Mouse (Mus musculus): ENCODE results near the gene Igsf9. TPM values are rescaled to one million over a fixed set of nuclear protein-coding genes. Genes with fewer than 3 reads are reported as not detected.

The Igsf9 gene
- polyA plus RNA-seq, 1 experiment from 2014 or later, result 1.1 TPM

DNA sequence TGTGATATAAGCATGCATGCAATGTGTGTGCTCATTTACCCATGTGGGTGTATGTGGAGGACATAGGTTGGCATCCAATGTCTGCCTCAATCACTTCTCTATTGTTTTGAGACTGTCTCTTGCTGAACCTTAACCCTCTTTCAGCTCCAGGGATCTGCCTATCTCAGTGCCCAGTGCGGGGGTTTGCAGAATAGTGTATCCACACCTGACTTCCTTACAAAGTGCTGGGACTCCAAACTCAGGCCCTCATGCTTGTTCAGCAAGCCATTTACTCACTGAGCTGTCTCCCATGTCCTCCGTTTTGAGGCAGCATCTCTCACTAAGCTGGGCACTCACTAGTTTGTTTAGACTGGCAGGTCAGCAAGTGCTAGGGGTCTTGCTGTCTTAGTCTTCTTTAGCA lies 43.0 kb upstream of the Igsf9 start:
- ATAC-seq, result no peak
- H3K4me1 ChIP-seq (ENCODE audit: insufficient read depth, low read depth, low read length), result no peaks in the 10 kb centered on the region
- no peak for DNase-seq (ENCODE audit: low spot score)
- no peak for TF ChIP-seq EP300 (IDR thresholded peaks at IDR 0.05)
- no peak for TF ChIP-seq CTCF (IDR thresholded peaks at IDR 0.05)
- H3K9me3 ChIP-seq (ENCODE audit: low read length), result no peaks in the 10 kb centered on the region
- H3K27ac ChIP-seq (ENCODE audit: low read length), result no peak overlapping the region
- no peaks in the 10 kb centered on the region for H3K27me3 ChIP-seq (replicated peaks; ENCODE audit: insufficient read depth, low read length)
- H3K4me2 ChIP-seq (replicated peaks; ENCODE audit: low read depth, low read length), result no peak overlapping the region
- H3K36me3 ChIP-seq (ENCODE audit: insufficient read depth, low read length), result no peaks in the 10 kb centered on the region
- H3K4me3 ChIP-seq (ENCODE audit: low read depth, low read length), result no peak overlapping the region
- H3K9ac ChIP-seq (replicated peaks; ENCODE audit: low read depth), result no peak overlapping the region
- WGBS, result 75% methylated on average over 2 of the region's 2 CpGs

GRCm38 (mm10) chr1:172440521-172440920 lies 41.1 kb upstream of the Igsf9 start:
- Histone ChIP-seq H3K27ac (ENCODE audit: low read length) (no peak overlapping the region), H3K9me3 (ENCODE audit: low read length) (no peaks in the 10 kb centered on the region), H3K9ac (replicated peaks; ENCODE audit: low read depth) (no peak overlapping the region), H3K4me2 (replicated peaks; ENCODE audit: low read depth, low read length) (no peak overlapping the region), H3K27me3 (replicated peaks; ENCODE audit: insufficient read depth, low read length) (no peaks in the 10 kb centered on the region), H3K4me1 (ENCODE audit: insufficient read depth, low read depth, low read length) (no peaks in the 10 kb centered on the region), H3K36me3 (ENCODE audit: insufficient read depth, low read length) (no peaks in the 10 kb centered on the region), H3K4me3 (ENCODE audit: low read depth, low read length) (no peak overlapping the region)
- no peak for ATAC-seq
- TF ChIP-seq CTCF (IDR thresholded peaks at IDR 0.05), result no peak
- no peak for TF ChIP-seq EP300 (IDR thresholded peaks at IDR 0.05)
- 75% methylated on average over 3 of the region's 3 CpGs for WGBS
- no peak for DNase-seq (ENCODE audit: low spot score)

GRCm38 (mm10) chr1:172441935-172442445 lies 39.6 kb upstream of the Igsf9 start:
- DNase-seq (ENCODE audit: low spot score), result no peak
- no peak for TF ChIP-seq EP300 (IDR thresholded peaks at IDR 0.05)
- no peak overlapping the region for H3K4me3 ChIP-seq (ENCODE audit: low read depth, low read length)
- H3K9ac ChIP-seq (replicated peaks; ENCODE audit: low read depth), result no peak overlapping the region
- no peaks in the 10 kb centered on the region for H3K4me1 ChIP-seq (ENCODE audit: insufficient read depth, low read depth, low read length)
- no peak overlapping the region for H3K27ac ChIP-seq (ENCODE audit: low read length)
- H3K4me2 ChIP-seq (replicated peaks; ENCODE audit: low read depth, low read length), result no peak overlapping the region
- no peak for ATAC-seq
- no peaks in the 10 kb centered on the region for H3K27me3 ChIP-seq (replicated peaks; ENCODE audit: insufficient read depth, low read length)
- H3K36me3 ChIP-seq (ENCODE audit: insufficient read depth, low read length), result no peaks in the 10 kb centered on the region
- 78% methylated on average over 9 of the region's 9 CpGs for WGBS
- H3K9me3 ChIP-seq (ENCODE audit: low read length), result no peaks in the 10 kb centered on the region

- Histone ChIP-seq H3K9ac (replicated peaks; ENCODE audit: low read depth) (no peak overlapping the region), H3K36me3 (ENCODE audit: insufficient read depth, low read length) (no peaks in the 10 kb centered on the region), H3K27ac (ENCODE audit: low read length) (no peak overlapping the region), H3K4me1 (ENCODE audit: insufficient read depth, low read depth, low read length) (no peaks in the 10 kb centered on the region), H3K27me3 (replicated peaks; ENCODE audit: insufficient read depth, low read length) (no peaks in the 10 kb centered on the region), H3K9me3 (ENCODE audit: low read length) (no peaks in the 10 kb centered on the region), H3K4me3 (ENCODE audit: low read depth, low read length) (no peak overlapping the region), H3K4me2 (replicated peaks; ENCODE audit: low read depth, low read length) (no peak overlapping the region)
- TF ChIP-seq CTCF (IDR thresholded peaks at IDR 0.05) (0 out of 2 replicates have a peak, but pooled peaks have one; percentile 13), EP300 (IDR thresholded peaks at IDR 0.05) (no peak)
- WGBS, result 23% methylated on average over 2 of the region's 2 CpGs
- DNase-seq (ENCODE audit: low spot score) (no peak), ATAC-seq (no peak)
Observed at GRCm38 (mm10) chr1:172450226-172450625, 31.4 kb upstream of the Igsf9 start.

- H3K9me3 ChIP-seq (ENCODE audit: low read length), result no peaks in the 10 kb centered on the region
- TF ChIP-seq EP300 (IDR thresholded peaks at IDR 0.05), result no peak
- no peak for TF ChIP-seq CTCF (IDR thresholded peaks at IDR 0.05)
- H3K27me3 ChIP-seq (replicated peaks; ENCODE audit: insufficient read depth, low read length), result no peaks in the 10 kb centered on the region
- no peak overlapping the region for H3K4me2 ChIP-seq (replicated peaks; ENCODE audit: low read depth, low read length)
- no peaks in the 10 kb centered on the region for H3K4me1 ChIP-seq (ENCODE audit: insufficient read depth, low read depth, low read length)
- DNase-seq (ENCODE audit: low spot score) (no peak), ATAC-seq (no peak)
- no peak overlapping the region for H3K9ac ChIP-seq (replicated peaks; ENCODE audit: low read depth)
- no peak overlapping the region for H3K27ac ChIP-seq (ENCODE audit: low read length)
- no peaks in the 10 kb centered on the region for H3K36me3 ChIP-seq (ENCODE audit: insufficient read depth, low read length)
- WGBS, result 28% methylated on average over 17 of the region's 17 CpGs
- no peak overlapping the region for H3K4me3 ChIP-seq (ENCODE audit: low read depth, low read length)
Observed at GRCm38 (mm10) chr1:172450848-172451470, 30.6 kb upstream of the Igsf9 start.

DNA sequence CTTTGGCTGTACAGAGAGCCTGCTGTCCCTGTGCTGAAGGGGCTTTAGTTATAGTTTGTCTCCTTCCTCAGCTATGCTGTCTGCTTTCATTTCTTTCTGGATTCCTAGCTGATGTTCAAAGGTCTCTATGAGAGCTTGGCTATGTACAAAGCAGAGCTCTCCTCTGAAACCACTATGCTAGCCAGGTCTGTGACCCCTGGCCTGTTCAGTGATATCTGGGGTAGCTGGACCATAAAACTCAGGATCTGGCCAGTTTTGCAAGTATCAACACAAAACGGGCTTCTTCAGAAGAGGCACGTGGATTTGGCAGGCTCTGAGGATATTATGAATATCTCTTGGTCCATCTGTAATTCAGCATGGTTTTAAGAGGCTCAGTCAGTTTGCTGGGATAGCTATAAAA lies 28.7 kb upstream of the Igsf9 start:
- no peak overlapping the region for H3K4me2 ChIP-seq (replicated peaks; ENCODE audit: low read depth, low read length)
- H3K4me1 ChIP-seq (ENCODE audit: insufficient read depth, low read depth, low read length), result no peaks in the 10 kb centered on the region
- no peaks in the 10 kb centered on the region for H3K36me3 ChIP-seq (ENCODE audit: insufficient read depth, low read length)
- H3K27me3 ChIP-seq (replicated peaks; ENCODE audit: insufficient read depth, low read length), result no peaks in the 10 kb centered on the region
- no peak for DNase-seq (ENCODE audit: low spot score)
- no peak overlapping the region for H3K4me3 ChIP-seq (ENCODE audit: low read depth, low read length)
- H3K27ac ChIP-seq (ENCODE audit: low read length), result no peak overlapping the region
- TF ChIP-seq EP300 (IDR thresholded peaks at IDR 0.05) (no peak), CTCF (IDR thresholded peaks at IDR 0.05) (no peak)
- WGBS, result 65% methylated on average over 2 of the region's 2 CpGs
- H3K9me3 ChIP-seq (ENCODE audit: low read length), result no peaks in the 10 kb centered on the region
- no peak for ATAC-seq
- H3K9ac ChIP-seq (replicated peaks; ENCODE audit: low read depth), result no peak overlapping the region
